Mouse (Mus musculus): ENCODE data around the gene Chchd2. TPM values are rescaled to one million over a fixed set of nuclear protein-coding genes. Genes with fewer than 3 reads are reported as not detected.
"Not testable (repeated sequence)": the region's sequence is repeated elsewhere in the genome, so short reads cannot be mapped to it uniquely, and the experiment has no call there.

Chchd2 gene
- polyA plus RNA-seq, 1 experiment from 2014 or later, result 686 TPM

DNA sequence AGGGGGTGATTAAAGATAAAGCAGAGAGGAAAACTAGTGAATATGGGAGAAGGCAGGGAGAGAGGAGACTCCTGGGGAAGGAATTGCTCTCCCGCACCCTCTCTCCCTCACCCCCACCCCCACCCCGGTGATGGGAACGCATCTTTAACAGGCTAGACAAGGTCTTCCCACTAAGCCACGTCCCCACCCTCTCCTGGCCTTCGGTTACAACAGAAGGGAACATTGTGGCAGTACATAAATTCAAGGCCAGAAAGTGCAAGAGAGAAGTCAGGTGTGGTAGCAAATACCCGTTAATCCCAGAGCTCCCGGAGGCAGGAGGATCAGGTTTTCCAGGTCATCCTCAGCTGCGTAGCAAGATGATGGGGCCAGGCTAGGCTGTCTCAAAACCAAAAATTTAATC lies 32.0 kb upstream of the Chchd2 start:
- Histone ChIP-seq H3K4me1 (ENCODE audit: insufficient read depth, low read depth, low read length) (no peaks in the 10 kb centered on the region), H3K9ac (replicated peaks; ENCODE audit: low read depth) (no peak overlapping the region), H3K36me3 (ENCODE audit: insufficient read depth, low read length) (no peaks in the 10 kb centered on the region), H3K9me3 (ENCODE audit: low read length) (no peaks in the 10 kb centered on the region), H3K4me3 (ENCODE audit: low read depth, low read length) (no peak overlapping the region), H3K27me3 (replicated peaks; ENCODE audit: insufficient read depth, low read length) (no peaks in the 10 kb centered on the region), H3K4me2 (replicated peaks; ENCODE audit: low read depth, low read length) (no peak overlapping the region), H3K27ac (ENCODE audit: low read length) (no peak overlapping the region)
- TF ChIP-seq CTCF (IDR thresholded peaks at IDR 0.05) (no peak), EP300 (IDR thresholded peaks at IDR 0.05) (no peak)
- WGBS, result 58% methylated on average over 8 of the region's 8 CpGs
- DNase-seq (ENCODE audit: low spot score), result no peak
- ATAC-seq, result no peak

DNA sequence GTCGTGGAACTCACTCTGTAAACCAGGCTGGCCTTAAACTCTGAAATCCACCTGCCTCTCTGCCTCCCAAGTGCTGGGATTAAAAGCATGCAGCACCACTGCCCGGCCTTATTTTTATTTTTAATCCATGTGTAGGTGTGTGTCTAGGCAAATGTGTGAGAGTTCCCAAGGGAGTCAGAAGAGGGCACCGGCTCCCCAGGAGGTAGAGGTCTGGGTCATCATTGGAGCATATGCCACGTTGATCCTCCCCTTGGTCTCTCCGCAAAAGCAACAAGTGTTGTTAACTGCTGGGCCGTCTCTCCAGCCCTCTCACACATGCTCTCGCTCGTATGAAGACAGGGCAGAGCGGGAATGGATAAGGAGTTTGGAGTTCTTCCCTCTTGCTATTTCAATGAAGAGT lies 31.5 kb upstream of the Chchd2 start:
- no peak overlapping the region for H3K9ac ChIP-seq (replicated peaks; ENCODE audit: low read depth)
- DNase-seq (ENCODE audit: low spot score) (no peak), ATAC-seq (no peak)
- no peaks in the 10 kb centered on the region for H3K9me3 ChIP-seq (ENCODE audit: low read length)
- 71% methylated on average over 9 of the region's 9 CpGs for WGBS
- no peak overlapping the region for H3K4me3 ChIP-seq (ENCODE audit: low read depth, low read length)
- H3K27me3 ChIP-seq (replicated peaks; ENCODE audit: insufficient read depth, low read length), result no peaks in the 10 kb centered on the region
- TF ChIP-seq CTCF (IDR thresholded peaks at IDR 0.05), result 0 out of 2 replicates have a peak, but pooled peaks have one; percentile 14
- TF ChIP-seq EP300 (IDR thresholded peaks at IDR 0.05), result no peak
- no peaks in the 10 kb centered on the region for H3K36me3 ChIP-seq (ENCODE audit: insufficient read depth, low read length)
- no peaks in the 10 kb centered on the region for H3K4me1 ChIP-seq (ENCODE audit: insufficient read depth, low read depth, low read length)
- H3K27ac ChIP-seq (ENCODE audit: low read length), result no peak overlapping the region
- H3K4me2 ChIP-seq (replicated peaks; ENCODE audit: low read depth, low read length), result no peak overlapping the region

DNA sequence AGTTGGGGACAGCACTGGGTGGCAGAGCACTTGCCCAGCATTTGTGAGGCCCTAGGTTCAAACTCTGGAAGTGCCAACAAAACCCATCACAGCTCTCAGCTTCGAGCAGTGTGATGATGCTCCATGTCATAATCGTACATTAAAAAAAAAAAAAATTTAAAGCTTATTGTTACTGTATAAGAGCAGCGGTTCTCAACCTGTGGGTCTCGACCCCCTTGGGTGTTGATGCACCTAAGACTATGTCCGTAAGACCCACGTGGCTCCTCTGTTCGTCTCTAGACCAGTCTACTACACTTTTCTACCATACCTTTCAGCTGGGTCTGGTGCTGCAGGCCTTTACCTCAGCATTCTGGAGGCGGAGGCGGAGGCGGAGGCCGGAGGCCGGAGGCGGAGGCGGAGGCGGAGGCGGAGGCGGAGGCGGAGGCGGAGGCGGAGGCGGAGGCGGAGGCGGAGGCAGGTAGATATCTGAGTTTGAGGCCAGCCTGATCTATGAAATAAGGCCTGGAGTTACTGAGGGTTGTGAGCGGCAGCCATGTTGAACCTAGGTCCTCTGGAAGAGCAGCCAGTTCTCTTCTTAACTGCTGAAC lies 30.9 kb upstream of the Chchd2 start:
- Histone ChIP-seq H3K27ac (ENCODE audit: low read length) (no peak overlapping the region), H3K36me3 (ENCODE audit: insufficient read depth, low read length) (no peaks in the 10 kb centered on the region), H3K9ac (replicated peaks; ENCODE audit: low read depth) (no peak overlapping the region), H3K4me1 (ENCODE audit: insufficient read depth, low read depth, low read length) (no peaks in the 10 kb centered on the region), H3K4me2 (replicated peaks; ENCODE audit: low read depth, low read length) (no peak overlapping the region), H3K4me3 (ENCODE audit: low read depth, low read length) (no peak overlapping the region), H3K27me3 (replicated peaks; ENCODE audit: insufficient read depth, low read length) (no peaks in the 10 kb centered on the region), H3K9me3 (ENCODE audit: low read length) (no peaks in the 10 kb centered on the region)
- DNase-seq (ENCODE audit: low spot score) (no peak), ATAC-seq (no peak)
- TF ChIP-seq EP300 (IDR thresholded peaks at IDR 0.05) (no peak), CTCF (IDR thresholded peaks at IDR 0.05) (no peak)
- 86% methylated on average over 24 of the region's 24 CpGs for WGBS

DNA sequence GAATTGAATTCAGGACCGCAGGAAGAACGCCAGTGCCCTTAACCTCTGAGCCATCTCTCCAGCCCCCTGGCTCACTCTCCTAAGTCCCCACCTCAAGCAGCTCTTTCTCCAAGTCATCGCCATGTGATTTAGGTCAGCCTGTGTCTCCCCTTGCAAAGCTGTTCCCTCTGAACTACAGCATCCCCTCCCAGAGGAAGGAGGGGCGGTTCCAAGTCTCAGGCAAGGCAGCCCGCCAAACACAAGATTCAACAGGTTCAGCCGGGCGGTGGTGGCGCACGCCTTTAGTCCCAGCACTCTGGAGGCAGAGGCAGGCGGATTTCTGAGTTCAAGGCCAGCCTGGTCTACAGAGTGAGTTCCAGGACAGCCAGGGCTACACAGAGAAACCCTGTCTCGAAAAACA lies 28.2 kb upstream of the Chchd2 start:
- not testable (repeated sequence) for DNase-seq (ENCODE audit: low spot score); ATAC-seq; H3K36me3 ChIP-seq (ENCODE audit: insufficient read depth, low read length)

DNA sequence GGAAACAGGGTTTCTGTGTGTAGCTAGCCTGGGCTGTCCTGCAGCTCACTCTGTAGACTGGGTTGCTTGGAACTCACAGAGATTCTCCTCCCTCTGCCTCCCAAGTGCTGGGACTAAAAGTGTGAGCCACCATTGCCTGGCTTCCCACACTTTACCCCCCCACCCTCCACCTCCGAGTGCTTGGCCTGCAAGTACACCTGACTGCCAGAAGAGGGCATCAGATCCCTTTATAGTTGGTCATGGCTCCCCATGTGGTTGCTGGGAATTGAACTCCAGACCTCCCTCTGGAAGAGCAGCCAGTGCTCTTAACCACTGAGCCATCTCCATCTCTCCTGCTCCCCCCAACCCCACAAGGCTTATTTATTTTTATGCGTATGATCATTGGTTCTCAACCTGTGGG lies 26.8 kb upstream of the Chchd2 start:
- H3K9me3 ChIP-seq (ENCODE audit: low read length), result no peaks in the 10 kb centered on the region
- DNase-seq (ENCODE audit: low spot score), result peak; percentile 57
- no peaks in the 10 kb centered on the region for H3K4me1 ChIP-seq (ENCODE audit: insufficient read depth, low read depth, low read length)
- H3K4me2 ChIP-seq (replicated peaks; ENCODE audit: low read depth, low read length), result no peak overlapping the region
- no peak overlapping the region for H3K4me3 ChIP-seq (ENCODE audit: low read depth, low read length)
- H3K9ac ChIP-seq (replicated peaks; ENCODE audit: low read depth), result no peak overlapping the region
- no peaks in the 10 kb centered on the region for H3K27me3 ChIP-seq (replicated peaks; ENCODE audit: insufficient read depth, low read length)
- no peaks in the 10 kb centered on the region for H3K36me3 ChIP-seq (ENCODE audit: insufficient read depth, low read length)
- WGBS, result 38% methylated on average over 2 of the region's 2 CpGs
- ATAC-seq, result peak; percentile 35; the same call in 1 of the 2 replicates
- TF ChIP-seq EP300 (IDR thresholded peaks at IDR 0.05) (no peak; the same call in 1 of the 2 replicates), CTCF (IDR thresholded peaks at IDR 0.05) (peak; percentile 80)
- H3K27ac ChIP-seq (ENCODE audit: low read length), result no peak overlapping the region

More for the DNA sequence above, 28.2 kb upstream of the Chchd2 start:
- H3K9me3 ChIP-seq (ENCODE audit: low read length); H3K4me2 ChIP-seq (replicated peaks; ENCODE audit: low read depth, low read length); H3K9ac ChIP-seq (replicated peaks; ENCODE audit: low read depth); H3K4me1 ChIP-seq (ENCODE audit: insufficient read depth, low read depth, low read length); H3K4me3 ChIP-seq (ENCODE audit: low read depth, low read length); H3K27ac ChIP-seq (ENCODE audit: low read length); H3K27me3 ChIP-seq (replicated peaks; ENCODE audit: insufficient read depth, low read length): not testable (repeated sequence)
- 79% methylated on average over 11 of the region's 11 CpGs for WGBS

DNA sequence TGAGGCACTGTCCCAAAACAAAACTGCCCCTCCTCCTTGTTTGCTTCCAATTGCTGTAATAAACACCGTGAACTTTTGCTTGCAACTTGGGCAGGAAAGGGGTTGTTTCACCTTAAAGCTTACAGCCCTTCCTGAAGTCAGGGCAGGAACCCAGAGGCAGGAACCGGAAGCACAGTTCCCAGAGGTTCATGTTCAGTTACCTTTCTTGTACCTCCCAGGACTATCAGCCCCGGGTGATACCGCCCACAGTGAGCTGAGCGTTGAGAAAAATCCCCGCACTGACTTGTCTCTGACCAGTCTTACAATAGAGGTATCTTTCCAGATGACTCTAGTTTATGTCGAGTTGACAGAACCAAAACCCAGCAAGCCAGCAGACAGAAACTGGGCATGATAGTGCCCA lies 22.3 kb upstream of the Chchd2 start:
- H3K27me3 ChIP-seq (replicated peaks; ENCODE audit: insufficient read depth, low read length), result no peaks in the 10 kb centered on the region
- H3K4me1 ChIP-seq (ENCODE audit: insufficient read depth, low read depth, low read length), result no peaks in the 10 kb centered on the region
- DNase-seq (ENCODE audit: low spot score) (no peak), ATAC-seq (no peak)
- 75% methylated on average over 7 of the region's 7 CpGs for WGBS
- H3K4me3 ChIP-seq (ENCODE audit: low read depth, low read length), result no peak overlapping the region
- no peak overlapping the region for H3K27ac ChIP-seq (ENCODE audit: low read length)
- no peak overlapping the region for H3K4me2 ChIP-seq (replicated peaks; ENCODE audit: low read depth, low read length)
- TF ChIP-seq EP300 (IDR thresholded peaks at IDR 0.05), result no peak
- TF ChIP-seq CTCF (IDR thresholded peaks at IDR 0.05), result no peak
- no peaks in the 10 kb centered on the region for H3K36me3 ChIP-seq (ENCODE audit: insufficient read depth, low read length)
- H3K9me3 ChIP-seq (ENCODE audit: low read length), result no peaks in the 10 kb centered on the region
- no peak overlapping the region for H3K9ac ChIP-seq (replicated peaks; ENCODE audit: low read depth)

DNA sequence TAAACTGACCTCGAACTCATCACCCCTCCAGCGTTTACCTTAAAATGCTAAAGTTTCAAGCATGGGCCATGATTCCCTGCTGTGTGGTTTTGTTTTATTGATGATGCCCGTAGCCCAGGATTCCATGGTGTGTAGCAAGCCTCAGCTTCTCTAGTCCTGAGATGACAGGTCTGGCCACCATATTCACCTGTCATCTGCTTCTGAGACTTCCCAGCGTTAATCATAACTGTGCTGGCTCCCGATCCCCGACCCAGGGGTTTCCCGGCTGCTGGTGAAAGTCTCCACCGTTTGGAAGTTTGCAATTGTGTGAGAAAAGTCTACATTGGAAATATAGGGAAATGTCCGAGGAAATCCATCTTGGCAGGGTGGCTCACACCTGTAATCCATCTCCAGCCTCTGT lies 21.9 kb upstream of the Chchd2 start:
- Histone ChIP-seq H3K4me2 (replicated peaks; ENCODE audit: low read depth, low read length) (peak overlapping the region; percentile 88), H3K4me1 (ENCODE audit: insufficient read depth, low read depth, low read length) (no peaks in the 10 kb centered on the region), H3K4me3 (ENCODE audit: low read depth, low read length) (peak overlapping the region; percentile 69), H3K9me3 (ENCODE audit: low read length) (no peaks in the 10 kb centered on the region), H3K9ac (replicated peaks; ENCODE audit: low read depth) (peak overlapping the region; percentile 54; the same call in 1 of the 2 replicates), H3K27ac (ENCODE audit: low read length) (no peak overlapping the region), H3K27me3 (replicated peaks; ENCODE audit: insufficient read depth, low read length) (no peaks in the 10 kb centered on the region), H3K36me3 (ENCODE audit: insufficient read depth, low read length) (no peaks in the 10 kb centered on the region)
- DNase-seq (ENCODE audit: low spot score) (no peak), ATAC-seq (no peak)
- WGBS, result 70% methylated on average over 9 of the region's 9 CpGs
- TF ChIP-seq CTCF (IDR thresholded peaks at IDR 0.05), result no peak
- TF ChIP-seq EP300 (IDR thresholded peaks at IDR 0.05), result no peak

Measured in lung, postnatal 0 days (tissue).